Mouse (Mus musculus) hindbrain, embryonic 11.5 days (tissue): Measurements from ENCODE around the gene Ipo11. TPM values are rescaled to one million over a fixed set of nuclear protein-coding genes. Genes with fewer than 3 reads are reported as not detected.
"Not testable (repeated sequence)": the region's sequence is repeated elsewhere in the genome, so short reads cannot be mapped to it uniquely, and the experiment has no call there.

Source experiments
- ATAC-seq: fragments of 200-750 bp; cut with Nextera tagmentation; 2 replicates; pipeline ENCODE4 v1.8.0; 2017; ENCODE audit warnings: mild to moderate bottlenecking, moderate TSS enrichment, moderate library complexity; ENCODE audit not compliant: low FRiP score
- DNase-seq: peaks from one replicate; pipeline ENCODE4 v3.0.0-alpha.2; 2015; ENCODE audit warnings: low spot score
- H3K27ac ChIP-seq: fragments of 300-500 bp; sonication (generic); 2 replicates; pipeline ENCODE4 v1.5.1; 2014; ENCODE audit warnings: mild to moderate bottlenecking, low read depth, low read length
- H3K27me3 ChIP-seq: fragments of 300-500 bp; sonication (generic); 2 replicates; pipeline ENCODE4 v1.6.1; 2014; ENCODE audit warnings: mild to moderate bottlenecking, low read length, moderate library complexity, mixed read lengths; ENCODE audit not compliant: control insufficient read depth, insufficient read depth
- H3K36me3 ChIP-seq: fragments of 300-500 bp; sonication (generic); 2 replicates; pipeline ENCODE4 v1.6.1; 2014; ENCODE audit warnings: mild to moderate bottlenecking, low read length, moderate library complexity, mixed read lengths; ENCODE audit not compliant: control insufficient read depth, insufficient read depth
- H3K4me1 ChIP-seq: fragments of 300-500 bp; sonication (generic); replicated peaks from 2 replicates; pipeline ENCODE4 v1.6.1; 2014; ENCODE audit warnings: low read length, mixed read lengths; ENCODE audit not compliant: control insufficient read depth, insufficient read depth
- H3K4me2 ChIP-seq: fragments of 300-500 bp; sonication (generic); replicated peaks from 2 replicates; pipeline ENCODE4 v1.6.1; 2014; ENCODE audit warnings: mild to moderate bottlenecking, low read depth, low read length
- H3K4me3 ChIP-seq: fragments of 300-500 bp; sonication (generic); 2 replicates; pipeline ENCODE4 v1.5.1; 2014; ENCODE audit warnings: low read depth, low read length
- H3K9ac ChIP-seq: fragments of 300-500 bp; sonication (generic); 2 replicates; pipeline ENCODE4 v1.6.1; 2014; ENCODE audit warnings: low read depth, low read length
- H3K9me3 ChIP-seq: fragments of 300-500 bp; sonication (generic); 2 replicates; pipeline ENCODE4 v1.6.1; 2016; ENCODE audit warnings: low read length; ENCODE audit not compliant: control insufficient read depth
- WGBS: fragments of 180-500 bp; shearing (Covaris S2); extraction: QIAGEN DNeasy Blood & Tissue Kit; methylation state at CpG from one replicate; pipeline ENCODE4 v1.1.7; 2014; 5-methylcytosine and 5-hydroxymethylcytosine counted together
- polyA plus RNA-seq: library from polyadenylated mRNA; unstranded; fragments of >200 nt; fragmentation: Nextera tagmentation; extraction: Ambion mirVana; gene quantifications from 2 replicates; pipeline ENCODE4 v1.2.1, GENCODE M21; 2014

Ipo11 gene
- polyA plus RNA-seq, 1 experiment from 2014 or later, result 69.5 TPM

DNA sequence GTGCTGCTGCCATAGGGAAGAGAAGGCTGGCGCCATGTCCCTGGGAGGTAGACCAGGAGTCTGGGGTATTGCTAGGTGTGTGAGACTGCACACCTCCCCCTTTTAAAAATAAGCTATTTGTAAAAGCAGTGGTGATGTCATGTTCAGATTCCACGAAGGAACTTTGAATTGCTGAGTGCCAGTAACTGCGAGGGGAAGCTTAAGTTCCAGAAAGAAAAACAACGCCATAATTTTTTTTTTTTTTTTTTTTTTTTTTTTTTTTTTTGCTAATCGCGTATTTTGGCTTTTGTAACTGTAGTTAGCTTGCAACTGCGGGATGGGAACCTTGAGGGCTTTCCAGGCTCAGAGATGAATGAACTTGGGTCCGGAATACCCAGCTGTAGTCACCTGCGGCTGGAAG is 8.8 kb upstream of the Ipo11 start:
- H3K36me3 ChIP-seq, result no peaks in the 10 kb centered on the region
- no peaks in the 10 kb centered on the region for H3K27me3 ChIP-seq
- DNase-seq (no peak), ATAC-seq (no peak)
- no peak overlapping the region for H3K9ac ChIP-seq
- no peak overlapping the region for H3K27ac ChIP-seq
- no peak overlapping the region for H3K4me3 ChIP-seq
- 81% methylated on average over 9 of the region's 9 CpGs for WGBS
- no peaks in the 10 kb centered on the region for H3K9me3 ChIP-seq
- H3K4me2 ChIP-seq, result no peak overlapping the region
- no peaks in the 10 kb centered on the region for H3K4me1 ChIP-seq

DNA sequence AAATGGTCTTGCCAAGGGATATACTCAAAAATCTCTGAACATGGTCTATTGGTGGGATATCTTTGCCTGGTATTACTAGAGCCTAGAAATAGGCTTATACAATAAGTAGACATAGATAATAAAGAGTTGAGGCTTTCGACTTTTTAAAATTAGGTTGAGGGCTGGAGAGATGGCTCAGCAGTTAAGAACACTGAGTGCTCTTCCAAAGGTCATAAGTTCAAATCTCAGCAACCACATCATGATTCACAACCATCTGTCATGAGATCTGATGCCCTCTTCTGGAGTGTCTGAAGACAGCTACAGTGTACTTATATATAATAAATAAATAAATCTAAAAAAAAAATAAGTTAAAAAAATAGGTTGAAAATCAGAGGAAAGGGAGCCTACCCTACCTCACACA is 6.0 kb upstream of the Ipo11 start:
- no peaks in the 10 kb centered on the region for H3K27me3 ChIP-seq
- no peaks in the 10 kb centered on the region for H3K36me3 ChIP-seq
- H3K4me3 ChIP-seq, result no peak overlapping the region
- no peak overlapping the region for H3K9ac ChIP-seq
- DNase-seq (no peak), ATAC-seq (no peak)
- no peaks in the 10 kb centered on the region for H3K9me3 ChIP-seq
- 90% methylated on average over 1 of the region's 1 CpGs for WGBS
- no peak overlapping the region for H3K4me2 ChIP-seq
- H3K27ac ChIP-seq, result no peak overlapping the region
- H3K4me1 ChIP-seq, result no peaks in the 10 kb centered on the region

DNA sequence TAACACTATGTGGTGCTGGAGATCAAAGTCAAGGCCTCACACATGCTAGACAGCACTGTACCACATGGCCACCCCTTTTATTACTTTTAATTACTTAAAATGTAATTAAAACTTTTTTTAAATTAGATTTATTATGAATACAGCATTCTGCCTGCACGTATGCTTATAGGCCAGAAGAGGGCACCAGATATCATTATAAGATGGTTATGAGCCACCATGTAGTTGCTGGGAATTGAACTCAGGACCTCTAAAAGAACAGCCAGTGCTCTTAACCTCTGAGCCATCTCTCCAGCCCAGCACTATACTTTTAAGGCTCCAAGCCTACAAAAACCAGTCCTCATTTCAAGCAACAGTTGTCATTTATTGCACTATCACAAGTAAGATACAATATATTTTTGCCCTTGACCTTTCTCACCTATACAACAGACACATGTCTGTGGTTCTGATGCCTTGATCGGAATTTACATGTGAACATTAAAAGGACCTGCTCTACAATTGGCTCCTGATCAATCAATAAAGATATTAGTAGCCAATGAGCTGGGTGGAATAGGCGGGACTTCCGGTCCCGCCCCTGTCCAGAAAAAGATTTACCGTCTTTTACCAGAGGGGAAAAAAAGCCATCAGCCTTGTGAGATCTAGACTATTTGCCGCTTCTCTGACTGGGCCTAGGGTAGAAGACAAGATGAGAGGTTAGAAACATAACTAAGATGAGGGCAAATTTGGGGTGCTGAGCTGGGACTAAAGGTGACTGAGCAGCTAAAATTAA is 4.6 kb upstream of the Ipo11 start:
- no peaks in the 10 kb centered on the region for H3K9me3 ChIP-seq
- peak; percentile 67 for DNase-seq
- WGBS, result 21% methylated on average over 7 of the region's 7 CpGs
- H3K4me3 ChIP-seq, result peak overlapping the region; percentile 13; the same call in 1 of the 2 replicates
- H3K36me3 ChIP-seq, result no peaks in the 10 kb centered on the region
- no peaks in the 10 kb centered on the region for H3K4me1 ChIP-seq
- H3K9ac ChIP-seq, result no peak overlapping the region
- H3K27me3 ChIP-seq, result no peaks in the 10 kb centered on the region
- H3K4me2 ChIP-seq, result no peak overlapping the region
- H3K27ac ChIP-seq, result no peak overlapping the region
- ATAC-seq, result peak; percentile 15; the same call in 1 of the 2 replicates

DNA sequence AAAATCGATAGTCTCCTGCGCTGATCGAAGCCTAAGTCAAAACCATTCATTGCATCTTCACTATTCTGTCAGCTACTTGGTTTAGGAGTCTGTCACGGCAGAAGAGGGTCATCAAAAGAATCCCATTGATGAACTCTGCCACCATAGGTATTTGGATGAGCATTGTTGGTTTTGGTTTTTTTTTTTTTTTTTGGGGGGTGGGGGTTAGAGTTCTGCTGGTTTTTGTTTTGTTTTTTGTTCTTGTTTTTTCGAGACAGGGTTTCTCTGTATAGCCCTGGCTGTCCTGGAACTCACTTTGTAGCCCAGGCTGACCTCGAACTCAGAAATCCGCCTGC is 347 bp upstream of the Ipo11 start:
- H3K4me2 ChIP-seq, result peak overlapping the region; percentile 31; the same call in 1 of the 2 replicates
- H3K4me3 ChIP-seq, result peak overlapping the region; percentile 96
- ATAC-seq, result peak; percentile 12
- no peak overlapping the region for H3K9ac ChIP-seq
- H3K9me3 ChIP-seq, result no peaks in the 10 kb centered on the region
- DNase-seq, result no peak
- WGBS, result 29% methylated on average over 7 of the region's 7 CpGs
- no peaks in the 10 kb centered on the region for H3K36me3 ChIP-seq
- H3K27me3 ChIP-seq, result no peaks in the 10 kb centered on the region
- H3K27ac ChIP-seq, result no peak overlapping the region
- no peaks in the 10 kb centered on the region for H3K4me1 ChIP-seq

DNA sequence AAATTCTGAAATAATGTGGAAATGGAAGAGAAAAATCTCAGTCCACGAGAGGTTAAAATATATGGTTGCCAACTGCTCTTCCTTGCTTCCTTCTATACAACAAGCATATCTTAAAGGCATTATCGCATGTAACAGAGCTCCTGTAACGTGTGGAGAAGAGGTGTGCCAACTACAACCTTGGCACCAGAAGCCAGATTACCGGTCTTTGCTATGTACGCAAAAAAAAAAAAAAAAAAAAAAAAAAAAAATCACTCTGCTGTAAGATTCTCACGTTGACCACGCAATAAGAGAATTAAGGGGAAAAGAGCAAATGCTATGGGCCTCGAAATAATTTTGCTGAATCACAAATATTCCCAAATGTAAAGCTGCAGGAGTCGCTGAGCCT is 895 bp downstream of the Ipo11 start:
- H3K27ac ChIP-seq, result no peak overlapping the region
- H3K4me1 ChIP-seq, result no peaks in the 10 kb centered on the region
- DNase-seq, result no peak
- H3K27me3 ChIP-seq, result no peaks in the 10 kb centered on the region
- WGBS, result 12% methylated on average over 9 of the region's 9 CpGs
- H3K4me3 ChIP-seq, result peak overlapping the region; percentile 96
- ATAC-seq, result no peak
- peak overlapping the region; percentile 93 for H3K9ac ChIP-seq
- H3K4me2 ChIP-seq, result peak overlapping the region; percentile 54
- H3K9me3 ChIP-seq, result no peaks in the 10 kb centered on the region
- H3K36me3 ChIP-seq, result no peaks in the 10 kb centered on the region

DNA sequence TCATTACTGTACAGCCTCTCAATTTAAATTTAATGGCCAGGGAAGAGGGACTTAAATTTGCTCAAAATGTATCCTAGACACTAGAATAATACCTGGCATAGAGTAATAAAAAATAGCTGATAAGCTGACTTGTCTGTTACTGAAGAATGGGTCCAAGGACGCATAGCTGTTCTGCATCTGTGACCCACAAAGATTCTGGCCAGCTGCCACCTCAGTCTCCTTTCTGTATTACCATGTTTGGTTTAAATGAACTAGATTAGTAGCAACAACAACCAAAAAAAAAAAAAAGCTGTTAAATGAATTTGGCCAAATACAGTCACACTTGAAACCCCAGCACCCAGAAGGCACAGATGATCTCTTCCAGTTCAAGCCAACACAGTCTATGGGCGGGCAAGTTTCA is 7.6 kb downstream of the Ipo11 start:
- no peaks in the 10 kb centered on the region for H3K27me3 ChIP-seq
- H3K9ac ChIP-seq, result no peak overlapping the region
- H3K36me3 ChIP-seq, result no peaks in the 10 kb centered on the region
- no peak overlapping the region for H3K4me3 ChIP-seq
- H3K4me2 ChIP-seq, result no peak overlapping the region
- 96% methylated on average over 2 of the region's 2 CpGs for WGBS
- no peaks in the 10 kb centered on the region for H3K9me3 ChIP-seq
- no peak overlapping the region for H3K27ac ChIP-seq
- H3K4me1 ChIP-seq, result no peaks in the 10 kb centered on the region
- DNase-seq, result no peak
- no peak for ATAC-seq

DNA sequence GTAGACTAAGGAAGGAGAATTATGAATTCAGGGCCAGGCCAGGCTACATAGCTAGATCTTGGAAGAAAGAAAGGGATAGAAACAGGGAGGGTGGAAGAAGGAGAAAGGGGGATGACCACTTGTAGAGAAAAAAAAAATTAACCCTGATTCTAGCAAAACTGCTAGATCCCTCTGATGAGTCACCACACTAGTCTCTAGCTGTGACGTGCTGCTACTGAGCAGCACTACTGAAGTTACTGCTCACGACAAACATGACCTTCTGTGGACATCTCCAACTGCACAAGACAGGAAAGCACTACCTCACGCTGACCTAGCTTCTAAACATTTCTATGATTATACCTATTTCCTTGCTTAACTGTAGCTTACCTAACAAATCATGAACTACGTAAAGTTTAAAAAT is 8.5 kb downstream of the Ipo11 start:
- H3K9me3 ChIP-seq, result no peaks in the 10 kb centered on the region
- H3K4me3 ChIP-seq, result no peak overlapping the region
- no peaks in the 10 kb centered on the region for H3K4me1 ChIP-seq
- H3K9ac ChIP-seq, result no peak overlapping the region
- H3K27ac ChIP-seq, result no peak overlapping the region
- ATAC-seq, result no peak
- 96% methylated on average over 4 of the region's 4 CpGs for WGBS
- no peaks in the 10 kb centered on the region for H3K27me3 ChIP-seq
- no peak for DNase-seq
- H3K36me3 ChIP-seq, result no peaks in the 10 kb centered on the region
- H3K4me2 ChIP-seq, result no peak overlapping the region

DNA sequence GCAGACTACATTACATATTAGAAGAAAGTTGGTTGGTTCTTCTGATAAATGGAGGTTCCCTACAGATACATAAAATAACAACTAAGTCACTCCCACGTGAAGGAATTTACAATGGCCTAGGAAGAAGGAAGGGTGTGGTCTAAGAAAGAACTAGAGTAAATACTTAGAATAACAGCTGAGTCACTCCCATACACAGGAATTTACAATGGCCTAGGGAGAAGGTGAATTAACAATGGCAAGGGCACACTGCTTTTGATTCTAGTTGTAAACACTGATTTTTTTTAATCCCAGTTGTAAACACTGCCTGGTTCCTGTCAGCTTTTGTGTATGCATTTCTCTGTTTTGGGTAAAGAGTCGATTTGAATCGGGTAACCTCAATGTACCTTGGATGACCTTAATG is 10.8 kb downstream of the Ipo11 start:
- not testable (repeated sequence) for H3K9me3 ChIP-seq, H3K4me1 ChIP-seq, H3K4me3 ChIP-seq, H3K27ac ChIP-seq, H3K9ac ChIP-seq, H3K4me2 ChIP-seq, ATAC-seq, H3K27me3 ChIP-seq, H3K36me3 ChIP-seq, DNase-seq
- WGBS, result over 99% methylated on average over 3 of the region's 3 CpGs

DNA sequence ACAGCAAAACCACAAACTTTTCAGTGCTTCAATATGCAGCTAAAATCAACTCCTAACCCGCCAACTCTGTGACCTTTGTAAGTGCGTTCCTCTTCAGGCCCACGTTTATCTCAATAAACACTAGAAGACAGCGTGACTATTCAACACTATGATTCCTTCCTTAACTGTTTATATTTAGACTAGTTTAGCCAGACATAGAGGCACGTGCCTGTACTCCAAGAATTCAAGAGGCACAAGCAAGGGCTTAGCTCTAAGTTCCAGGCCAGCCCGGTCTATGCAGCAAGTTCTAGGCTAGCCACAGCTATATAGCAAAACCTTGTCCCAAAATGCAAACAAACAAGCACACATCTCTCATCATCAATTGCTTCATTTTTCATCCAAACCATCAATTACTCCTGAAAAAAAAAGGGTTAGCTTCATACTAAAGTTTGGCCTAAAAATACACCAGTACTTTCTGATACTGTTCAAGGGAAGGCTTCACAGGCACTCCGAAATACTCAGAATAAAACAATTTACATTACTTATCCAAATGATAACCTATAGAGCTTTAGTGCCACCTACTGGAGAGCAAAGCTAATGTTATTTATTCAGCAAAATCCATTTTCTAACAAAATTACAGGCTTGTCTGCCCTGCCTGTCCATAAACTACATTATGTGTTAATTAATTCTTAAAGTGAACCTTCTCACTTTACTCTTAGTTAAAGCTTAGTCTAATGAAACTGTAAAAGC is 18.3 kb downstream of the Ipo11 start:
- Histone ChIP-seq H3K36me3 (no peaks in the 10 kb centered on the region), H3K27ac (no peak overlapping the region), H3K9me3 (no peaks in the 10 kb centered on the region), H3K4me1 (no peaks in the 10 kb centered on the region), H3K27me3 (no peaks in the 10 kb centered on the region), H3K9ac (no peak overlapping the region), H3K4me3 (no peak overlapping the region), H3K4me2 (no peak overlapping the region)
- DNase-seq (peak; percentile 58), ATAC-seq (no peak)
- WGBS, result 92% methylated on average over 7 of the region's 7 CpGs
